Mouse (Mus musculus) ES-Bruce4 (cell line): ENCODE data around the gene Gpat3.

ENCODE experiments used
- EP300 ChIP-seq: IDR thresholded peaks from 2 replicates; pipeline ENCODE4 v1.6.1; 2011; ENCODE audit warnings: low read depth, low read length; ENCODE audit not compliant: insufficient read depth
- POLR2A ChIP-seq: IDR thresholded peaks from one replicate; pipeline ENCODE4 v1.8.1; 2011; ENCODE audit warnings: low read length; ENCODE audit not compliant: insufficient read depth

GRCm38 (mm10) chr5:100825975-100826374 is 19.5 kb upstream of the Gpat3 start:
- no peak for TF ChIP-seq POLR2A
- no peak for TF ChIP-seq EP300
